Mouse (Mus musculus) cerebellum, postnatal 10 days (tissue): Measurements from ENCODE around the gene Renbp.
A peak's percentile ranks its signal among the peaks of the same experiment; 100 is the strongest.

ENCODE experiments used
- DNase-seq, 2 experiments: peaks; one replicate each; pipeline ENCODE4 v3.0.0; 2021; ENCODE audit warnings: mixed read lengths in 2 of 2

Renbp gene

GRCm38 (mm10) chrX:73918631-73919030 is 12.0 kb downstream of the Renbp start:
- DNase-seq: no peak

- DNase-seq: no peak
Observed at GRCm38 (mm10) chrX:73916945-73917344, 13.7 kb downstream of the Renbp start.

GRCm38 (mm10) chrX:73914827-73915703 is 15.6 kb downstream of the Renbp start:
- peak; percentile 87 to 91 for DNase-seq

GRCm38 (mm10) chrX:73911588-73911987 is 19.1 kb downstream of the Renbp start:
- DNase-seq: no peak

- no peak for DNase-seq
Observed at GRCm38 (mm10) chrX:73911156-73911555, 19.5 kb downstream of the Renbp start.

- no peak for DNase-seq
Observed at GRCm38 (mm10) chrX:73910451-73910850, 20.2 kb downstream of the Renbp start.

- no peak for DNase-seq
Observed at GRCm38 (mm10) chrX:73910049-73910448, 20.6 kb downstream of the Renbp start.

GRCm38 (mm10) chrX:73897959-73898358 is 32.7 kb downstream of the Renbp start:
- peak in 1 of 2 experiments; percentile 13 for DNase-seq

GRCm38 (mm10) chrX:73895719-73896118 is 34.9 kb downstream of the Renbp start, which contains the start of gene L1cam:
TSS of gene L1cam (minus strand) at chrX:73896105.
- peak; percentile 74 to 77 for DNase-seq

- peak; percentile 91 to 94 for DNase-seq
Observed at GRCm38 (mm10) chrX:73892833-73893232, 37.8 kb downstream of the Renbp start.

GRCm38 (mm10) chrX:73891551-73892152 is 39.0 kb downstream of the Renbp start, which contains the start of gene Avpr2:
TSS of gene Avpr2 (plus strand) at chrX:73892102.
- DNase-seq: no peak

- DNase-seq: peak in 1 of 2 experiments; percentile 40
Observed at GRCm38 (mm10) chrX:73881463-73881862, 49.2 kb downstream of the Renbp start.

- DNase-seq: peak in 1 of 2 experiments; percentile 22
Observed at GRCm38 (mm10) chrX:73881036-73881427, 49.6 kb downstream of the Renbp start.

- peak; percentile 81 to 82 for DNase-seq
Observed at GRCm38 (mm10) chrX:73880194-73881035, 50.2 kb downstream of the Renbp start.

- no peak for DNase-seq
Observed at GRCm38 (mm10) chrX:73877014-73877413, 53.6 kb downstream of the Renbp start.

GRCm38 (mm10) chrX:73875881-73876280 is 54.8 kb downstream of the Renbp start:
- no peak for DNase-seq
